Mouse (Mus musculus): ENCODE results near the gene Eif2d.

The Eif2d gene

DNA sequence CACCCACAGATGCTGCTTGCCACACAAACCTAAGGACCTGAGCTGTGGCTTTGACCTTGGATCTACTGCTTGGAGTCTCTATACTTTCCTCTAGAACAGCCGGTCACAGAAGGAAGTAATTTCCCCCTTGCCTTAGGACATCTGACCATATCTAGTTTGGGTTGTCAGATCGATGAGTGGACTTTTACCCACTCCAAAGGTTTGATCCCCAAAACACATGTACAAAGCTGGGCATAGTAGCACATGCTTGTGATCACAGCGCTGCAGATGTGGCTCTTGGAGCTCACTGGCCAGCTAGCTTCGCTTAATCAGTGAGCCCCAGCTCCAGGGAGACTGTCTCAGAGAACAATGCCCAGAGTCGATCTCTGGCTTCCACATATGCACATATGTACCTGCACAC is 55.1 kb downstream of the Eif2d start:
- H3K27me3 ChIP-seq (ENCODE audit: control insufficient read depth, insufficient read depth, low read length, poor library complexity, severe bottlenecking): no peaks in the 10 kb centered on the region
- DNase-seq (ENCODE audit: low read depth, low spot score): no peak
- H3K36me3 ChIP-seq (ENCODE audit: control insufficient read depth, insufficient read depth, low read length, poor library complexity, severe bottlenecking): no peaks in the 10 kb centered on the region

DNA sequence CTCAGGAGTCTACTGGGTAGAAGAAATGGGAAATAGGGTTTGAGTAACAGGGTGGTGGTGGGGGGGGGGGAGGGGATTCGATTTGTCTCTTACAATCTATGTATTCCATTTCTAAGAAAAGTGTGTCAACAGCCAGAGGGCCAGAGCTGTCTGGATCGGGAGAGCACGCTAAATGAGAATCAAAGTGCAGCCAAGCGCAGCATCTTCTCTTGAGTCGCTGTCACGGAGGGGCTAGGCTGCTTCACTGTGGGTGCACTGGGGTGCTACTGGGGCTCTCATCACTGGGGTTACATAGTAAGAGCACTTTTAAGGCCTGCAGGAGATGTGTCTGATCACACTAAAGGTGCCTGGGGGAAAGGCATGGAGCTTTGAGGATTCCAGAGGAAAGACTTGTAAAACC is 55.8 kb downstream of the Eif2d start:
- no peak for DNase-seq (ENCODE audit: low read depth, low spot score)
- Histone ChIP-seq H3K27me3 (ENCODE audit: control insufficient read depth, insufficient read depth, low read length, poor library complexity, severe bottlenecking) (no peaks in the 10 kb centered on the region), H3K36me3 (ENCODE audit: control insufficient read depth, insufficient read depth, low read length, poor library complexity, severe bottlenecking) (no peaks in the 10 kb centered on the region)

DNA sequence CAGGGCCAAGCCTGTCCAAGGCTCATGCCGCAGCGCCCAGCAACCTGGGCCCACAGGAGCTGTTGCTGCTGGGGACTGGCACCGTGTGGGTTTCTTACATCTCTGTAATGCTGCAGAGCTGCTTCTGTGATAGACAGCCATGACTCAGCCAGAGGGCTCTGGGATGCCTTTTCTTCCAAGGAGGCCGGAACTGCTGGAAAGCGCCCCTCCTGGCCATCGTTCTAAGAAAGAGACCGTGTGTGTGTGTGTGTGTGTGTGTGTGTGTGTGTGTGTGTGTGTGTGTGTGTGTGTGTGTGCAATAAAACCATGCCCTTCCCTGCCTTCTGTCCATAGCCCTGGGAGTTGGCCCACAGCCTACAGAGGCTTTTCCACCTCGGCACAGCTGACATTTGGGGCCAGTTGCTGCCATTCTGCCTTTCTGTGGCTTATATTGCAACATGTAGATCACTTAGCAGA is 57.0 kb downstream of the Eif2d start:
- no peak for DNase-seq (ENCODE audit: low read depth, low spot score)
- H3K27me3 ChIP-seq (ENCODE audit: control insufficient read depth, insufficient read depth, low read length, poor library complexity, severe bottlenecking): no peaks in the 10 kb centered on the region
- H3K36me3 ChIP-seq (ENCODE audit: control insufficient read depth, insufficient read depth, low read length, poor library complexity, severe bottlenecking): no peaks in the 10 kb centered on the region

DNA sequence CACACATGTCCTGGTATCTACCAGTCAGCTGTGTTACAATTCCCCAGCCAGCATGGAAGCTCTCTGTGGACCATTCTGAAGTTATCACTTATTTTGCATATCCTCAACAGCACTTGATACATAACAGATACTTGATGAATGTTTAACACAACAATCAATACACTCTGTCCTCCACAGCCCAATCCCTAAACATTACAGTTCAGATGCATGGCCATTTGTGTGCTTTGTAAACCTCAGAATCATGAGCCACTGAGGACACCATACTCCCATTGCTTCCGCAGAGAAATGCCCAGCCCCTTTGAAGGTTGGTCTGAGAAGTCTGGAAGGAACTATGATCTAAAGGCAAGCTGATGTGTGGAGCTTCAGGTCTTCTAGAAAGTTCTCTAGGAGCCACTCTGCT is 58.7 kb downstream of the Eif2d start:
- DNase-seq (ENCODE audit: low read depth, low spot score): no peak
- H3K27me3 ChIP-seq (ENCODE audit: control insufficient read depth, insufficient read depth, low read length, poor library complexity, severe bottlenecking): no peaks in the 10 kb centered on the region
- H3K36me3 ChIP-seq (ENCODE audit: control insufficient read depth, insufficient read depth, low read length, poor library complexity, severe bottlenecking): no peaks in the 10 kb centered on the region

DNA sequence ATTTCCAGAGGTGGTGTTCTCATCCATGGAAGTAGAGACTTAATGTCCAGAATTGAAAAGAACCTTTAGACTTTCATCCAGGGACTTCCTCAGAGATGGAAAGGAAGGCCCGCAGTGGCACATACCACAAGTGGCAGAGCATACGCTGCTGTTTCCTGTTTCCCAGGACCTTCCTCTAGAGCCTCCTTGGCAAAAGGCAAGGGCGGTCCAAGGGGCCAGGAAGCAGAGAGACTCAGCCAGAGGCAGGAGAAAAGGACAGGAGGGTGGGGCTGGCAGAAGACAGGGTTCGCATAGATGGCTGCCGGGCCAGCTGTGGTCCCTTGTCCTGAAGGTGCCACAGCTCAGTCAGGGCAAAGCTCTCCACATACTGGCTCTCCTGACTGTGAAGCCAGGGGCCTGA is 60.0 kb downstream of the Eif2d start:
- H3K36me3 ChIP-seq (ENCODE audit: control insufficient read depth, insufficient read depth, low read length, poor library complexity, severe bottlenecking): no peaks in the 10 kb centered on the region
- DNase-seq (ENCODE audit: low read depth, low spot score): no peak
- H3K27me3 ChIP-seq (ENCODE audit: control insufficient read depth, insufficient read depth, low read length, poor library complexity, severe bottlenecking): no peaks in the 10 kb centered on the region

DNA sequence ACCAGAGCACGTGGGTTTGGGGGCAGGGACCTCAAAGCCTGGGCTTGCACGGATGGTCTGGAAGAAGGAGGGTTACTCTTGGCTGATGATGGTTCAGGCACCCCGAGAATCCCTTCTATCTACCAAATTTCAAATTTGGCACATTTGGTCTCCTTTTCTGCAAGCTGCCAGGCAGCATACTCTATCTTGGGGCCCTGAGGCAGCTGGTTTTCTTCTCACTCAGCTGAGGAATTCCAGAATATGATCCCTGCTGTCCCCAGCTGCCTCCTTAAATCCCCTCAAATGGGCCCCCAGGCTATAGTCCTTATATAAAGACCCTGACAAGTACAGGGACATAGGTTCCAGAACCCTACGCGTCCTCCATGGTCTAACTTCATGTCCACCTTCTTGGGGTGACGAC is 60.4 kb downstream of the Eif2d start:
- no peak for DNase-seq (ENCODE audit: low read depth, low spot score)
- Histone ChIP-seq H3K27me3 (ENCODE audit: control insufficient read depth, insufficient read depth, low read length, poor library complexity, severe bottlenecking) (no peaks in the 10 kb centered on the region), H3K36me3 (ENCODE audit: control insufficient read depth, insufficient read depth, low read length, poor library complexity, severe bottlenecking) (no peaks in the 10 kb centered on the region)

DNA sequence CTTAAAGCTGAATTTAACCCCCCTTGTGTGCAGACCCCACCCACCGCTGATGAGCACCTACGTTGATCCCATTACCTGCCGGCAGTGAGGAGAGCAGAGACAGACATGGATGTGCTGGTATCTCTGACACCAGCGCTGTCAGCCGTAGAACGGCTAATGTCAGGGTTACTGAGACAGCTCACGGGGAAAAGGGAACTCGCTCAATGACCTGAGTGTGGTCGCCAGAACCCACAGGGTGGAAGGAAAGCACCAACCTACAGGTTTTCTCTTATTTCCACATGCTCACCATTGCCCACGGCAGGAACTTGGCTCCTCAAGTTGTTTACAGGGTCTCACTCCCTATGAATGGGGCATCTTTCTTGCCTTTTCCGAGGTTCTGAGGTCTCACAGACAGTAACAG is 66.0 kb downstream of the Eif2d start:
- Histone ChIP-seq H3K27me3 (ENCODE audit: control insufficient read depth, insufficient read depth, low read length, poor library complexity, severe bottlenecking) (no peaks in the 10 kb centered on the region), H3K36me3 (ENCODE audit: control insufficient read depth, insufficient read depth, low read length, poor library complexity, severe bottlenecking) (no peaks in the 10 kb centered on the region; the same call in 1 of the 2 replicates)
- no peak for DNase-seq (ENCODE audit: low read depth, low spot score)

DNA sequence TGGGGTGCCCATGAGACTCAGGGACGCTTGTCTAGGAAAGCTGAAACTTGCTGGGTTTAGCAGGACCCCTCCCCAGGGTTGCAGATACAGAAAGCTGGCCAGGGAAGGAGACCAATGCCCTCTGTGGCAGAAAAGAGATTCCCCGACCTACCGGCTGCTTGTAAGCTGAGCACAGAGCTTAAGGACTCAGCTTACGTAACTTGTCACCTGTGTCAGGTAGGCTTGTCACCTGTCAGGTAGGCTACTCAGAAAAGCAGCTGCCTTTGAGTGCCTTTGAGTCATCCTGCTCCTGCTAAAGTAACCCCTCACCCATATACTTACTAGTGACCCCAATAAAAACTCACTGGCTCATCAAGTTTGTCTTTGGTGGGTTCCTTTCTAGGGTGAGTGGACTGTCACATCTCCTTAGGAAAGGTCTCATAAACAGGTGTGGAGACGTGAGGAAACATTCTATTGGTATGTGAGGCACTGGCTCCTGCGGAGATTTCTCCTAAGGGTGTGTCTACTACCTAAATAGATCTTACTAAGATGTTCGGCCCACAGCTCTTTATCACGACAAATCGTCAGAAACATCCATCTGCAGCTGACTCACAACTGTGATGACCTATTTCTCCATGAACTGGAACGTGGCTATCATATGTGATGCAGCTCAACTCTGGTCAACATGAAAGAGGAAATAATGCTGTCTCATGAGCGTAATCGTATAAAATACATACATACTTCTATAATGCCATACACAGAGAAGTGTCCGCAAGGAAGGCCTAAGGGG is 69.0 kb downstream of the Eif2d start:
- Histone ChIP-seq H3K27me3 (ENCODE audit: control insufficient read depth, insufficient read depth, low read length, poor library complexity, severe bottlenecking) (no peaks in the 10 kb centered on the region), H3K36me3 (ENCODE audit: control insufficient read depth, insufficient read depth, low read length, poor library complexity, severe bottlenecking) (no peaks in the 10 kb centered on the region; the same call in 1 of the 2 replicates)
- DNase-seq (ENCODE audit: low read depth, low spot score): no peak

DNA sequence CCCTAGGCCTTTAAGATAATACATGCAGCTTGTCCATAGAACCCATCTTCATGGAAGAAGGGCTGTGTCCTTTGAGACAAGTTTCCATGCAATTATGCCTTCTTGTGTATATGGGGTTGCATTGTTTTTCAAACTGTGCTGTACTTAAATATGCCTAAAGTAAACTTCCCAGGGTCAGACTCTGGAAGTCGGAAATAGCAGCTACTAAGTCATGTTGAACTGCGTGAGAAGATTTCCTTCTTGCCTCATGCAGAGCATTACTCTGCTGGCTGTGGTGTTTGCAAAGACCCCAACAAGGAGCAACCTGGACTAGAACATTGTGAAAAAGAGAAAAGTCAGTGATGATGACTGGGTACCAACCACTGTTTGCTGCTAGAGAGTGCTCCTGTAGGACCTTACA is 70.4 kb downstream of the Eif2d start:
- H3K36me3 ChIP-seq (ENCODE audit: control insufficient read depth, insufficient read depth, low read length, poor library complexity, severe bottlenecking): no peaks in the 10 kb centered on the region; the same call in 1 of the 2 replicates
- DNase-seq (ENCODE audit: low read depth, low spot score): no peak
- no peaks in the 10 kb centered on the region for H3K27me3 ChIP-seq (ENCODE audit: control insufficient read depth, insufficient read depth, low read length, poor library complexity, severe bottlenecking)

DNA sequence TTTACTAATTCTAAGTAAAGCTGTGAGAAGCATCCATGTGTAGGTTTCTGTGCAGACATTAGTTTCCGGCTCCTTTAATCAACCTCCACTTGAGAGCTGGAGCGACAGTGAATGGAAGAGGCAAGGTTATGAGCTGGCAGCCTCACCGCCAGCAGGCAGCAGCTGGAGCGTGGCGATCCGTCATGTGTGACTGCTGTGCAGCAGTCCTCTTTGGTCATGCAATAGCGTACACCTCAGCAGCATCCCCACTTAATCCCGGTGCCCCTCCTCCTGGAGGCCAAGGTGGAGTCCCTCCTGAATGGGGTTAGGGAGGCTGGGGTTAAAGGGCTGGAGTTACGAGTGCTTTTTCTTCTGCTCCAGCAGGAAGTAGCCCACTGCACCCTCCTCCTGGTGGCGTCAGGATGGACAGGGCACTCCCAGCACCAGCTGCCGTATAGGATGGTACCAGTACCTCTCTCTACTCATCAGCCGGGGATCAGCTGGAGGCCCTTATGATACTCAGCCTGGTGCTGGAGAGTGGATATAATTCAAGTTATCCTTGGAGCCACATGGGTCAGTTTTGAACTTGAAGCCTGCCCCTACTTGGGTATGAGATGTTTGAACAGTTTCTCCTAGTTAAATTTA is 72.0 kb downstream of the Eif2d start:
- peak; percentile 36 for DNase-seq (ENCODE audit: low read depth, low spot score)
- Histone ChIP-seq H3K27me3 (ENCODE audit: control insufficient read depth, insufficient read depth, low read length, poor library complexity, severe bottlenecking) (no peaks in the 10 kb centered on the region), H3K36me3 (ENCODE audit: control insufficient read depth, insufficient read depth, low read length, poor library complexity, severe bottlenecking) (no peaks in the 10 kb centered on the region; the same call in 1 of the 2 replicates)

DNA sequence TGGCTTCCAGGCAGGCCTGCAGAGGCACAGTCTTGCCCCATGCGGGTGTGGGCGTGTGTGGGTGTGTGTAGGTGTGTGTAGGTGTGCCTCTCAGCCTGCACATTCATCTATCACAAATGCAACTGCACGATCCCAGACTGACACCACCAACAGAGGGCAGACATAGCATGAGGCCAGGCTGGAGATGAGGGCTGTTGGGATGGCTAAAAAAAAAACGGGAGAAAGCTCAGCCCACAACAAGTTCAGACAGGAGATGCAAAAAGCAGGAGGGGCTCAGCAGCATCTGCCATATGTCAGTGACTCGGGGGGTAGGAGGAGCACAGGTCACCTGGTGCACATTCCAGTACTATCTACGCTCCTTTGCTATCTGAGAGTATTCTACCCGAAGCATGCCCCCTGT is 75.2 kb downstream of the Eif2d start:
- no peak for DNase-seq (ENCODE audit: low read depth, low spot score)
- Histone ChIP-seq H3K27me3 (ENCODE audit: control insufficient read depth, insufficient read depth, low read length, poor library complexity, severe bottlenecking) (no peaks in the 10 kb centered on the region), H3K36me3 (ENCODE audit: control insufficient read depth, insufficient read depth, low read length, poor library complexity, severe bottlenecking) (no peaks in the 10 kb centered on the region)

DNA sequence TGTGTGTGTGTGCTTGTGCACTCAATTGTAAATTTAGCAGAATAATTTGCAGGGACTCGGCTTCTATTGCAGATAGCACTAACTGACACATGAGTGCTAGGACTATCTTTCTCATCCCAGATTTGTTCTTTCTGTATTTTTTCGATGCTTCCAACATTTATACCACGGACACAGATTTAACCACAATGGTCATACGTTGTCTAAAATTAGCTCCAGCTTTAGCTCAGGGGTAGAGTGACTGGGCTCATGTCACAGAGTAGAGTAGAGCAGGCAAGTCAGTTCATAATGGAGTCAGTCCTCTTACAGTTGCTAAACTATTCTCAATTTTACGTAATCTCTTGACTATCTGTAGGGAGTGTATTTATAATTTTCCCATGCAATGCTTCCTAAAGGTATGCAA is 75.7 kb downstream of the Eif2d start:
- DNase-seq (ENCODE audit: low read depth, low spot score): no peak
- Histone ChIP-seq H3K27me3 (ENCODE audit: control insufficient read depth, insufficient read depth, low read length, poor library complexity, severe bottlenecking) (no peaks in the 10 kb centered on the region), H3K36me3 (ENCODE audit: control insufficient read depth, insufficient read depth, low read length, poor library complexity, severe bottlenecking) (no peaks in the 10 kb centered on the region)

DNA sequence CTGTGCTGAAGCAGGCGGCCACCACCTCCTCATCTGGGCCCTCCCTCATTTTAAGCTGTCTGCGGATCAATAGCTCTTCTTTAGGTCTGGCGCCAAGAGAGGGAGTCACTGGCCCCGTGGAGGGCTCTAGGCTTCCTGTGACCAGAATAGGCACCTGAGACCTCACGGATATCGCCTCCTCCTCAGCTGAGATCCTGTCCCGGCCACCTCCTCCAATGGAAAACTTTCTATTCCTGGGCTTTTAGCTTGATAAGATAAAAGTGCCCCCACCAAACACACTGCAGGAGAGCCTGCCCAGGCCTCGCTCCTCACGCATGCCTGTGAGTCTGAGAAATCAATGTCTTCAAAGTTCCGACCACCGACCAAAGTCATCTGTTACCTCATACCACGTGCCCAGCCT is 80.5 kb downstream of the Eif2d start:
- no peak for DNase-seq (ENCODE audit: low read depth, low spot score)
- Histone ChIP-seq H3K36me3 (ENCODE audit: control insufficient read depth, insufficient read depth, low read length, poor library complexity, severe bottlenecking) (no peaks in the 10 kb centered on the region), H3K27me3 (ENCODE audit: control insufficient read depth, insufficient read depth, low read length, poor library complexity, severe bottlenecking) (no peaks in the 10 kb centered on the region)

DNA sequence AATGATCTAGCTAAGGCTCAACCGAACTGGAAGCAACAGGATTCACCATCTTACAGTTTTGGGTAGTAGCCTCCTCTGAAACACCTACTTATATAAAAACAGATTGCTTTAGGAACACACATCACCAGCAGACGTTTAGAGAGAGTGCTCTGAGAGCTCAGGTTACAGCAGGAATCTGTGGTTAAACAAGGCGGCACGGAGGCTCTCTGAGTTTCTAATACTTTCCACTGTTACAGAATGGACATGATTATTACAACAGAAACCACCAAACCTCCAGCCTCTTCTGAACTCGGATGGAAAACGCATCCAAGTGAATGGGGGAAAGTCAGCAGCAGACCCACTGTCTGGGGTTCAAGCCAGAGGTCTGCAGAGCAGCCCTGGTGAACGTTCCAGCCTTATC is 83.1 kb downstream of the Eif2d start:
- Histone ChIP-seq H3K36me3 (ENCODE audit: control insufficient read depth, insufficient read depth, low read length, poor library complexity, severe bottlenecking) (no peaks in the 10 kb centered on the region), H3K27me3 (ENCODE audit: control insufficient read depth, insufficient read depth, low read length, poor library complexity, severe bottlenecking) (no peaks in the 10 kb centered on the region)
- DNase-seq (ENCODE audit: low read depth, low spot score): no peak
